Mouse (Mus musculus) hindbrain, embryonic 11.5 days (tissue): Measurements from ENCODE around the gene Acot6. TPM values are rescaled to one million over a fixed set of nuclear protein-coding genes. Genes with fewer than 3 reads are reported as not detected.

Experiments
- ATAC-seq: fragments of 200-750 bp; cut with Nextera tagmentation; 2 replicates; pipeline ENCODE4 v1.8.0; 2017; ENCODE audit warnings: mild to moderate bottlenecking, moderate TSS enrichment, moderate library complexity; ENCODE audit not compliant: low FRiP score
- DNase-seq: peaks from one replicate; pipeline ENCODE4 v3.0.0-alpha.2; 2015; ENCODE audit warnings: low spot score
- H3K27ac ChIP-seq: fragments of 300-500 bp; sonication (generic); 2 replicates; pipeline ENCODE4 v1.5.1; 2014; ENCODE audit warnings: mild to moderate bottlenecking, low read depth, low read length
- H3K27me3 ChIP-seq: fragments of 300-500 bp; sonication (generic); 2 replicates; pipeline ENCODE4 v1.6.1; 2014; ENCODE audit warnings: mild to moderate bottlenecking, low read length, moderate library complexity, mixed read lengths; ENCODE audit not compliant: control insufficient read depth, insufficient read depth
- H3K36me3 ChIP-seq: fragments of 300-500 bp; sonication (generic); 2 replicates; pipeline ENCODE4 v1.6.1; 2014; ENCODE audit warnings: mild to moderate bottlenecking, low read length, moderate library complexity, mixed read lengths; ENCODE audit not compliant: control insufficient read depth, insufficient read depth
- H3K4me1 ChIP-seq: fragments of 300-500 bp; sonication (generic); replicated peaks from 2 replicates; pipeline ENCODE4 v1.6.1; 2014; ENCODE audit warnings: low read length, mixed read lengths; ENCODE audit not compliant: control insufficient read depth, insufficient read depth
- H3K4me2 ChIP-seq: fragments of 300-500 bp; sonication (generic); replicated peaks from 2 replicates; pipeline ENCODE4 v1.6.1; 2014; ENCODE audit warnings: mild to moderate bottlenecking, low read depth, low read length
- H3K4me3 ChIP-seq: fragments of 300-500 bp; sonication (generic); 2 replicates; pipeline ENCODE4 v1.5.1; 2014; ENCODE audit warnings: low read depth, low read length
- H3K9ac ChIP-seq: fragments of 300-500 bp; sonication (generic); 2 replicates; pipeline ENCODE4 v1.6.1; 2014; ENCODE audit warnings: low read depth, low read length
- H3K9me3 ChIP-seq: fragments of 300-500 bp; sonication (generic); 2 replicates; pipeline ENCODE4 v1.6.1; 2016; ENCODE audit warnings: low read length; ENCODE audit not compliant: control insufficient read depth
- WGBS: fragments of 180-500 bp; shearing (Covaris S2); extraction: QIAGEN DNeasy Blood & Tissue Kit; methylation state at CpG from one replicate; pipeline ENCODE4 v1.1.7; 2014; 5-methylcytosine and 5-hydroxymethylcytosine counted together
- polyA plus RNA-seq: library from polyadenylated mRNA; unstranded; fragments of >200 nt; fragmentation: Nextera tagmentation; extraction: Ambion mirVana; gene quantifications from 2 replicates; pipeline ENCODE4 v1.2.1, GENCODE M21; 2014

Acot6 gene
- polyA plus RNA-seq, 1 experiment from 2014 or later: 0.76 TPM

DNA sequence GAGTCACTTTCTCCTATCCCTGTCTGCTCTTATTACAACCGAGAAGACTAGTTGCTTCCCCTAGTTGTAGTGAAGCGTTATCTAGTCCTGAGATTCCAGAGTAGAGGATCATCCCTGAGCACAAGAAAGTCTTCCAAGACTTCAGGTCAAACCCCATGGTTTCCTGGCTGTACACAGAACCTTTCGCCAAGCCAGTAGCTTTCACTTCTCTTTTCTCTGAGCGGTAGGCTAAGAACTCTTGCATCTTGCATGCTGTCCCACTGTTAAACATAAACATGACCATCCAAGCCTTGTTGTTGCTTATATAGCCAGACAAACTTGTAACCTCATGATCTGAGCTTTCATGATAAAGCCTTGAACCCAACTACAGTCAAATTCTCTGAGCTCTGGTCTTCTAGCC lies 10.4 kb downstream of the Acot6 start:
- H3K27me3 ChIP-seq: no peaks in the 10 kb centered on the region
- peaks cover 4% of the 10 kb centered on the region; the same call in 1 of the 2 replicates for H3K4me1 ChIP-seq
- H3K9ac ChIP-seq: no peak overlapping the region
- no peak overlapping the region for H3K27ac ChIP-seq
- no peak overlapping the region for H3K4me2 ChIP-seq
- no peaks in the 10 kb centered on the region for H3K9me3 ChIP-seq
- ATAC-seq: no peak
- H3K36me3 ChIP-seq: no peaks in the 10 kb centered on the region
- no peak overlapping the region for H3K4me3 ChIP-seq
- WGBS: 88% methylated on average over 4 of the region's 4 CpGs
- DNase-seq: no peak

DNA sequence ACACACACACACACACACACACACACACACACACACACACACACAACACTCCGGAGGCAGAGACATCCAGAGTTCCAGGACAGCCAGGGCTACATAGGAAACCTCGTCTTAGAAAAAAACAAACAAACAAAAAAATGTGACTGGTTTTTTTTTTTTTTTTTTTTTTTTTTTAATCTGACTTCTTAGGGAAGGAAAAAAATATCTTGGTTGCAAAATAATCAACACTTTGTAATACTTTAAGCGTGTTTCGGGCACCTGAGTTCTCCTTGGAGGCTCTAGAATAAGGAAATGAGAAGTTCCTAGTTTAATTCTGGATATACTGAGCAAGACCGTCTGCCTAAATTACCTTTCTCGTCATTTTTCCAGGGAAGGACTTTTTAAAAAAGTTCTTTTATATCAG lies 13.2 kb downstream of the Acot6 start:
- WGBS: 47% methylated on average over 6 of the region's 6 CpGs
- H3K27ac ChIP-seq: no peak overlapping the region
- peak overlapping the region; percentile 44 for H3K4me2 ChIP-seq
- no peaks in the 10 kb centered on the region for H3K27me3 ChIP-seq
- peak overlapping the region; percentile 75; the same call in 1 of the 2 replicates for H3K4me3 ChIP-seq
- DNase-seq (no peak), ATAC-seq (no peak)
- H3K4me1 ChIP-seq: peaks cover 4% of the 10 kb centered on the region; the same call in 1 of the 2 replicates
- no peaks in the 10 kb centered on the region for H3K36me3 ChIP-seq
- no peaks in the 10 kb centered on the region for H3K9me3 ChIP-seq
- no peak overlapping the region for H3K9ac ChIP-seq

DNA sequence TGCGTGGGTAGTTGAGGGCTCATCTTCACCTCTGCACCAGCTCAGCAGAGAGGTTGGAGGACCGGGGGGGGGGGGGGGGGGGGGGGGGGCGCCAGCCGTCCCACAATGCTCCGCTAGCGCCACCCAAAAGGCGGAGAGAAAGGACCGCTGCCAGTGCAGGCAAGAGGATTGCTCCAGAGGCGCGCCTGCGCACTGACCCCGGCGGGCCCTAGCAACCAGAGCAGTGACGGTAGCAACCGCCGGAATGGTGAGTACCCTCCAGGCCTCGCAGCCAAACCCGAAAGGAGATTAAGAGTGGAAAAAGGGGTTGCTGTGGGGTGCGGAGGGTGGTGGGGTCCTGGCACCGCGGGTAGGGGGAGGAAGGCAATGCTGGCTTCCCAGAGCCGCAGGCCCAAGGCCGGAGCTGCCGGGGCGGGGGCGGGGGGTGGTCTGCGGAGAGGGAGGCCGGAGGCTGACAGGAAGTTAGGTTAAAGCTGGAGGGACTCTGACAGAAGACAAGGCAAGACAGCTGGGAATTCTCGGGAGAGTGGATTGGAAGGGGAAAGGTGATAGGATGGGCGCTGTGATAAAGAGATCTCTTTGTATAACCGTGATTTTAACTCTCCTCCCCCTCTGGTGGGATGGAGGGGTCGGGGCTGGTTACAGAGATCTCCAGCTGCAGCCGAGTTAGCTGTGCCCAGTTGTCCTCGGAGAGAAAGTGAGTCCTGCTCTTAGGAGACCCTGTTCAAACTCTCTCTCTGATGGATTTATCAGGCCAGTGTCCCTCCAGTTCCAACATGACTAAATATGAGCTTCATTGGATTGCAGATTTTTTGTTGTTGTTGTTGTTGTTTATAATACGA lies 13.9 kb downstream of the Acot6 start, which contains the start of gene Dnal1:
TSS of gene Dnal1 (plus strand) at position 214 of the 842 bp plus-strand sequence.
- peak within 1 kb of the TSS; percentile 33; the same call in 1 of the 2 replicates for H3K27ac ChIP-seq
- WGBS: 2% methylated on average over 30 of the region's 35 CpGs
- peaks cover 4% of the 10 kb centered on the region; the same call in 1 of the 2 replicates for H3K4me1 ChIP-seq
- peak; percentile 94 for ATAC-seq
- H3K9ac ChIP-seq: peak within 1 kb of the TSS; percentile 74
- no peaks in the 10 kb centered on the region for H3K27me3 ChIP-seq
- no peaks in the 10 kb centered on the region for H3K9me3 ChIP-seq
- no peaks in the 10 kb centered on the region for H3K36me3 ChIP-seq
- peak within 1 kb of the TSS; percentile 75 for H3K4me3 ChIP-seq
- H3K4me2 ChIP-seq: peak within 1 kb of the TSS; percentile 44
- peak; percentile 94 for DNase-seq

DNA sequence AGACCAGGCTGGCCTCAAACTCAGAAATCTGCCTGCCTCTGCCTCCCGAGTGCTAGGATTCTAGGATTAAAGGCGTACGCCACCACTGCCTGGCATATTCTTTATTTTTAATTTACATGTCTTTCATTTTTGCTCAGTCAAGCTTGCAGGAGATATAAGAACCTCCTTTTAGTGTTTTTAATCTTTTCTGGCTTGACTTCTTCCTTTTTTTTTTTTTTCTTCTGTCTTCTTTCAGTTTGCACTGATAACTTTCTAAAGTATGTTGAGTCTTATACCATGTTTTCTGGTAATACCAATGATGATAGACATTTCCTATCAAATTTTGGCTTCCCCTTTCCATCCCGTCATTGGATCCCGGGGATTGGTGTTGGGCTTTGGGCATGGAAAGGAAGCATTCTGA lies 19.1 kb downstream of the Acot6 start:
- H3K4me3 ChIP-seq: no peak overlapping the region
- H3K27ac ChIP-seq: no peak overlapping the region
- no peak overlapping the region for H3K4me2 ChIP-seq
- 97% methylated on average over 5 of the region's 5 CpGs for WGBS
- peaks cover 4% of the 10 kb centered on the region; the same call in 1 of the 2 replicates for H3K4me1 ChIP-seq
- H3K9me3 ChIP-seq: no peaks in the 10 kb centered on the region
- DNase-seq (no peak), ATAC-seq (no peak)
- no peaks in the 10 kb centered on the region for H3K36me3 ChIP-seq
- no peaks in the 10 kb centered on the region for H3K27me3 ChIP-seq
- no peak overlapping the region for H3K9ac ChIP-seq

DNA sequence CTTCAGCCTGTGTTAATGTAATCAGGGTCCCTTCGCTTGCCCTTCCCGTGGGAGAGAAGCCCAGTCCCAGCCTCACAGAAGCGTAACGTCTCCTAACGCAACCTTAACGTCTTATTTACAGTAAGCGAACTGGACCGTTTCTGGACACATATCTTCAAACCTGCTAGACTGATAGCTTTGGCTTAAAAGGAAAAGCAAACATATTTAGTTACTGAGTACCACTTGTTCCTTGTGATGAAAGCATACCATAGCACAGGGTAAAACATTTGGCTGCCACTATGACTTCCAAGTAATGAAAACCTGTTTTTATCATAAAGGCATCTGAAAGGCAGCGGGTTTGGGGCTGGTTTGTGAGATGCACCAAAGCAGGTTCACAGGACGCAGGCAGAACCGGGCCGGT lies 25.4 kb downstream of the Acot6 start:
- 82% methylated on average over 12 of the region's 12 CpGs for whole genome bisulfite sequencing
- no peaks in the 10 kb centered on the region for H3K9me3 ChIP-seq

DNA sequence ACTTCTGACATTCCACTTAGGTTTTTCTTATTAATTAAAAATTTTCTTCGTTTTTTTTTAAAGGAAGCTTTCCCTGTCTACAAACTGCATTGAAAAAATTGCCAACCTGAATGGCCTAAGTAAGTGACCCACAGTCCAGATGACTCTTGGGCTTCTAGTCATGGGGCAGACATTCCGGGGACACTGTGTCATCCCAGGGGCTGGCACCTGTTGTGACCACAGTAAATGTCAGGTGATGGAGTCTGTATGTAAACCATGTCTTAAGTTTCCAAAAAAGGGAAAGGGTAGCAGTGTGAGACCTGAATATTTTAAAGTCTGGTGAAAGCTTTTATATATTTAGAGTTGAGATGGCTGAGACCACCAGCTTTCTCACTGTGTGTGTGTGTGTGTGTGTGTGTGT lies 26.4 kb downstream of the Acot6 start:
- no peak overlapping the region for H3K4me2 ChIP-seq
- 86% methylated on average over 2 of the region's 2 CpGs for WGBS
- 0 out of 2 replicates have a peak, but pooled peaks cover 2% of the 10 kb centered on the region for H3K36me3 ChIP-seq
- no peaks in the 10 kb centered on the region for H3K9me3 ChIP-seq
- H3K27ac ChIP-seq: no peak overlapping the region
- no peak overlapping the region for H3K4me3 ChIP-seq
- ATAC-seq (no peak), DNase-seq (no peak)
- no peaks in the 10 kb centered on the region for H3K27me3 ChIP-seq
- no peak overlapping the region for H3K9ac ChIP-seq
- H3K4me1 ChIP-seq: no peaks in the 10 kb centered on the region

More for the DNA sequence above, 25.4 kb downstream of the Acot6 start:
- ATAC-seq (no peak), DNase-seq (no peak)
- Histone ChIP-seq H3K27me3 (no peaks in the 10 kb centered on the region), H3K27ac (no peak overlapping the region), H3K4me1 (no peaks in the 10 kb centered on the region), H3K4me3 (no peak overlapping the region), H3K4me2 (no peak overlapping the region), H3K9ac (no peak overlapping the region), H3K36me3 (no peaks in the 10 kb centered on the region)

DNA sequence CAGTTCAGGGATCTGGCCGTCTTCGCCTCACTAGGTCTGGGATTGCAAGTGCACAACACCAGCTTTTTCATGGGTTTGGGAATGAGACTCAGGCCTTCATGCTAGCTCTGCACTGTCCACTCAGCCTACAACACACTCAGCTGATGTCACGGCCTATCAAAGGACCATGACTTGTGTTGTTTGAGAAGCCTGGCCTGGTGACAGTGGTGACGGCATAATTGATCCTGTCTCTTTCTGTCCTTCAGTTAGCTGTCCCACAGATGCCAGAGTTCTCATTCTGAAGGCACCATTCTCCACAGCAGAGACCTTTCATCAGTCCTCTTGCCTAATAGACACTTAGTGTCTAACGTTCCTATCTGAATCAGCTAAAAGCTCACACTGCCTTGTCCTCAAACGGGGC lies 28.1 kb downstream of the Acot6 start:
- no peaks in the 10 kb centered on the region for H3K27me3 ChIP-seq
- 87% methylated on average over 6 of the region's 6 CpGs for WGBS
- H3K36me3 ChIP-seq: 0 out of 2 replicates have a peak, but pooled peaks cover 3% of the 10 kb centered on the region
- DNase-seq: no peak
- H3K27ac ChIP-seq: no peak overlapping the region
- H3K4me1 ChIP-seq: no peaks in the 10 kb centered on the region
- H3K4me2 ChIP-seq: no peak overlapping the region
- H3K9me3 ChIP-seq: no peaks in the 10 kb centered on the region
- no peak overlapping the region for H3K9ac ChIP-seq
- no peak for ATAC-seq
- no peak overlapping the region for H3K4me3 ChIP-seq

DNA sequence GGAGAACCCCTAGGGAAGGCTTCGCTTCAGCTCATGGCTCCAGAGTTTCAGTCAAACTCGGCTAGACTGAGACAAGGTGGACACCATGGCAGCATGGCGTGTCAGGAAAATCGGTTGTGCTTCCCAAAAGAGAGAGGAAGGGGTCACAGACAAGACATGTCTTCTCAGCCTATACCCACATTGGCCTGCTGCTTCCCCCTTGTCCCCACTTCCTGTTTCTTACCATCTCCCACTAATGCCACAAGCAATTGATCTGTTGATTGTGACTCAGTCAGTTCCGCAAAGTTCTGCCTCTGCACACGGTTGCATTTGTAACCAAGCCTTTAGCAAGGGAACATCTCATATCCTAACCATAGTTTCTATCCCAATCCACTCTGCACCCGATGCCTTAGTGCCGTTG lies 29.5 kb downstream of the Acot6 start:
- 94% methylated on average over 8 of the region's 8 CpGs for WGBS
- DNase-seq: no peak
- 0 out of 2 replicates have a peak, but pooled peaks cover 3% of the 10 kb centered on the region for H3K36me3 ChIP-seq
- no peaks in the 10 kb centered on the region for H3K4me1 ChIP-seq
- H3K9ac ChIP-seq: no peak overlapping the region
- no peaks in the 10 kb centered on the region for H3K27me3 ChIP-seq
- H3K4me3 ChIP-seq: no peak overlapping the region
- H3K4me2 ChIP-seq: no peak overlapping the region
- ATAC-seq: no peak
- H3K9me3 ChIP-seq: no peaks in the 10 kb centered on the region
- no peak overlapping the region for H3K27ac ChIP-seq

DNA sequence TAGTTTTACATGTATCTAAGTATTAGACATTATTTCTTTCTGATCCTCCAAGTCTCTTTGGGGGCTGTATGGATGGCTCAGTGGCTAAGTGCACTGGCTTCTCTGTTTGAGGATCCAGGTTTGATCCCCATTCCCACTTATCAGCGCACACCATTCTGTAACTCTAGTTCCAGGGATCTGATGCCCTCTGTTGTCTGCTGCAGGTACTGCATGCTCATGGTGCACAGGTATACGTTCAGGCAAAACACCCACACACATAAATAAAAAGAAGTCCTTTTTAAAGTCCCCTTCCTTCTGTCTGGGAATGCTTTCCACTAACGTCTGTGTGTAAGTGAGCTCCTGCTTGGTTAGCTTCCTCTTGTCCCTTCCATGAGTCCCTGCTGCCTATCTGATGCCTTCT lies 31.8 kb downstream of the Acot6 start:
- WGBS: 57% methylated on average over 3 of the region's 3 CpGs

More for the DNA sequence above, 31.8 kb downstream of the Acot6 start:
- ATAC-seq (no peak), DNase-seq (peak; percentile 52)
- no peaks in the 10 kb centered on the region for H3K9me3 ChIP-seq
- H3K4me1 ChIP-seq: no peaks in the 10 kb centered on the region
- H3K36me3 ChIP-seq: 0 out of 2 replicates have a peak, but pooled peaks cover 3% of the 10 kb centered on the region
- no peaks in the 10 kb centered on the region for H3K27me3 ChIP-seq
- no peak overlapping the region for H3K4me2 ChIP-seq
- H3K9ac ChIP-seq: no peak overlapping the region
- H3K27ac ChIP-seq: no peak overlapping the region
- no peak overlapping the region for H3K4me3 ChIP-seq
